Mouse (Mus musculus) A20 (cell line): ENCODE measurements around the gene Foxp1.
A peak's percentile ranks its signal among the peaks of the same experiment; 100 is the strongest.

Experiments used
- DNase-seq: peaks from one replicate; pipeline ENCODE4 v3.0.0-alpha.2; 2011; ENCODE audit warnings: low read depth, low spot score

The Foxp1 gene

DNA sequence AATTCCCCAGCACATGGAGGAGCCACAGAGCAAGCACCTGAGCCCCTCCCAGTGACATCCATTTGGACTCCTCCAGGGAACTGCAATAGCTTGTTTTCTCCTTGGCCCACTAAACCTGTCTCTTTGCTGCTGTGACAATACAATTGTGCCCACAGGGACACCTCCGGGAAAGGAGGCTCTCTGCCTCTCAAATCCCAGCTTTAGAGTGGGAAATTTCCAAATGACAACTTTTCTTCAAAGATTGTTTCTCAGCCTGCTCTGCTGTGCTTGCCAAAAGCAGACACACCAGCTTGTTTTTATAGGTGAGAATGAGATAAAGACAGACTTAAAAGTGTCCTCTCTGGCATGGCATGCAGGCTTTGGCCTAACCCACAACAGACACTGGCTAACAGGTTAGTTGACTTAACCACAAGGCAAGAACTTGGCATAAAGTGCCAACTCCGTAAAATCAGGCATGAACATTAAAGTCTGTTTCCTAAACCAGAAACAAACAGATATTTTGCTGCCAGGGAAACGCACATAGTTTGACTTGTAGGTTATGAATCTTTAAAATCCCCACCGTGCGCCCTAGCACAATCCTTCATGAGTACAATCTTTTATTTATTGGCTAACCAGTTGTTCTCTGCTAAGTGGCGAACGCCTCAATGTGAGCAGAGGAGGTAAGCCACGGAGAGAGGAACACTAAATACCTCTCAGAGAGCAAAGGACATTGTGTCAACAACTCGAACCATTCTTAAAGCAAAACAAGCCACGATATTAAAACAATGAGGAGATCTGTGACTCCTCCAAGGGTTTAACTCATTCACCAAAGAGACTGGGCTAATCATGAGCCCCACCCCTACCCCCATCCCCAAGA lies 379.4 kb downstream of the Foxp1 start:
- no peak for DNase-seq

DNA sequence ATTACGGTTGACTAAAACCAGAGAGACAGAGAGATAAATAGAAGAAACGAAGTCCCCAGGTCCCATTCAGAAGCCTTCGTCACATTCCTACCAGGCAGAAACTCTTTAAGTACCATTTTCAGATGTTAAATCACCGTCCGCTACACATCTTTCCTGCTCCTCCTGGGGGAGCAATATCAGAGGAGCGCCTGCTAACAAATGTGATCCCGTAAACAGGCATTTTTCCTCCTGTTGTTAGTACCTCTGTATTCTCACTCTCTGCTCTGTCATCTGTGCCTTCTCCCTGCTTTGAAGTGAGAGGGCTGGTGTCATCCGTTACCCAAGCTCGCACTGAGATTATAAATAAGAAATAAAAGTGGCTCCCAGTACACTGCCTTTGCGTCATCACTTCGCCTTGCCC lies 384.5 kb downstream of the Foxp1 start:
- DNase-seq: no peak

DNA sequence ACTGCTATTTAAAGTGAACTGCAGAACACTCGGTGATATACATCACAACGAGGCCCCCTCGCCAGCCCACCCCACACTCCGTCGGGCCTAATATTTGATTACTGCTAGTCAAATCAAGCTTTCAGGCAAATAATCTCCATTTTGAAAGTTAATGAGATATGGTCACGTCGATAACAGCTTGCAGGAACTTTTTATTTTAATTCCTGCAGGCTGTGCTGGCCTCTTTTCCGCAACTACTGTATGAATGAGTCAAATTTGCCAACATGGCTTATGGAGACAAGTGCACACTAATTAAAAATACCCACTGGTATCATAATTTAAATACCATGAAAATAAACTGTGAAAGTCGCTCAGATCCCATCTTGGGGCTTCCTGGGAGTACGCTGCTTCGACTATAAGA lies 385.4 kb downstream of the Foxp1 start:
- DNase-seq: no peak

DNA sequence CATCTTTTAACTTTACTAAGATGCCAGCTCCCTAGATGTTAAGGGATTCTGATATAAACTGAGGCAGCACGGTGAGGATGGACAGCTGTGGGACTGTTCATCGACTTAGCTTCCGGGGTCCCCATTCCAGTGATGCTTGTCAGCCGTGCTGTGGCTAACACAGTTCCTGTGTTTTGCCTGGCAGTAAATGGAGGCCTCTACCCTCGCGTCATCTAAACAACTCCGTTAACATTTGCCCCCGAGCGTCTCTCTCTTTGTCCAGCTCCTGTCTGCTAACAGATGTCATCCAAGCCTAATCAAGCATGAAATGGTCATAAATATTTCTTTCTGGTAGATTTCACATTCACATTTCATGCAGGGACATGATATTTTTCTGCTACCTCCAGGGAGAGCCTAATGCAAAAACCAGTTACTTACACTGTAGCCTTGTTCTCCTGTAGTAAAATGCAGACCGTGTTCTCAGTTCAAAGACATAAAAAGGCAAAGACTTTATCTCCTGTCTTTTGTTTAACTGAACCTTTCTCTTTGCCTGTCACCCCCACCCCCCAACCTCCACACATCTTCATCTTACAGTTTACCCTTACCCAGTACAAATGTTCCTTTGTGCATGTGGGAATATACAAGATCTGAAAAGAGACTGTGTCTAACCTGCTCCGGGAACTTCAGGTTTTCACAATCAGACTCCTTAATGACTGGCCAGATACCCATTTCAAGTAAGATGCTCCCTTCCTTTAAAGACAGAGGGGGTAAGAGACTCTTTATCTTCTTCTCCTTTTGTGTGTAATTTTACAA lies 386.4 kb downstream of the Foxp1 start:
- DNase-seq: no peak

GRCm38 (mm10) chr6:99131815-99132214 lies 390.7 kb downstream of the Foxp1 start:
- peak; percentile 8 for DNase-seq

- peak; percentile 20 for DNase-seq
These were observed 391.6 kb downstream of the Foxp1 start for GRCm38 (mm10) chr6:99130758-99131410.

GRCm38 (mm10) chr6:99126717-99127116 lies 395.8 kb downstream of the Foxp1 start:
- peak; percentile 47 for DNase-seq

DNA sequence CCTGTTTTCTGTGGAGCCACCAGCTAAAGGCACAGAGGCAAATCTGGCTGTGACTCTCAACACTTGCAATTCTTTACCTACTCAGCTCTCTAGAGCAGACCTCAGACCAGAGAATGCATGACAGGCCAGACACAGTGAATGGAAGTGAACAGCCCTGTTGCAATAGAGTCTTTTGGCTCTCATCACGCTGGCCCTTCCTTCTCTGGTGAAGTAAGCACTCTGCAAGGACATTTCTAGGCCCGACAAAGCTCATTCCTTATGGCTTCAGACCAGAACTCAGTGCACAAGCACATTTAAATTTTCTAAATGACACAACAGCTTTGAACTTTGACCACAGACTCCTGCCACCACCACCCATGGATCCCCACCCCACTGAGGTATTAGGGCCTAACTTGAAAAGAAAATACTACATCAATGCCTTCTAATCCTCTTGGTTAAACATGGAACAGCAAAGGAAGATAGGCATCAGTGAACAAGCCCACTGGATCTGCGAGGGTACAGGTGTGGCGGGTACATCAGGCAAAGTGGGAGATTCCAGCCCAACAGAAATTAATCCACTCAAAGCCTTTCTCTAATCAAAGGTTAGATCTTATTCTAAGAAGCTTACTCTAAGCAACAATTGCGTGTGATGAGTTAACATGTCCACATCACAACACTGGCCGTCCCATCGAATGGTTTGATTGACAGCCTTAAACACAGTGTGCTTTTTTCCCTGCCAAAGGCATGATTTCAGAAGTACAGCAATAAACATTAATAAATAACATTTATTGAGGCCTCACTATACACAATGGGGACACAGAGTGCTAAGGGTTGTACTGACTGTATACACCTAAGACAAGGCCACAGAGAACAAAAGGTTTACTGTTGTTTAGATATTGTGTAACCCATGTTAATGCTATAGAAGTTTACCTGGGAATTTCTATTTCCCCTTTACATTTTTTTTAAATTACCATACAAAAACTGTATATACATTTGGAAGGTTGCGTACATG lies 401.4 kb downstream of the Foxp1 start:
- DNase-seq: no peak

- no peak for DNase-seq
These were observed 404.0 kb downstream of the Foxp1 start for GRCm38 (mm10) chr6:99118534-99118933.

DNA sequence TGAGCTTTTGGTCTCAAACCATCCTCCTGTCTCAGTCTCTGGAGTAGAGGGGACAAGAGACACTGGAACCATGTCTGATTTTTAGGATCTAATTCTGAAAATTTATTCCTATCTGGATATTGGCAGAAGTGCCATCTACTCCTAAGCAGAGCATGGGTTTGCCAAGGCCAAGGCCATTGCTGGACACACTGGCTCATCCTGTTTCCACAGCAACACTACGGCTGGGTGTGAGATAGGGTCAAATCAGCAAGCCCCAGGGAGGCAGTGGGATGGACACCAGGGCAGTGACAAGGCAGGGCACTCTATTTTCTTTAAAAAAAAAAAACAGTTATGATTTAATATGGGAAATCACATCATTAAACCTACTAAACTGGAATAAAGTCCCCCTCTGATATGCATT lies 405.1 kb downstream of the Foxp1 start:
- no peak for DNase-seq

- DNase-seq: no peak
These were observed 410.7 kb downstream of the Foxp1 start for GRCm38 (mm10) chr6:99111856-99112255.

DNA sequence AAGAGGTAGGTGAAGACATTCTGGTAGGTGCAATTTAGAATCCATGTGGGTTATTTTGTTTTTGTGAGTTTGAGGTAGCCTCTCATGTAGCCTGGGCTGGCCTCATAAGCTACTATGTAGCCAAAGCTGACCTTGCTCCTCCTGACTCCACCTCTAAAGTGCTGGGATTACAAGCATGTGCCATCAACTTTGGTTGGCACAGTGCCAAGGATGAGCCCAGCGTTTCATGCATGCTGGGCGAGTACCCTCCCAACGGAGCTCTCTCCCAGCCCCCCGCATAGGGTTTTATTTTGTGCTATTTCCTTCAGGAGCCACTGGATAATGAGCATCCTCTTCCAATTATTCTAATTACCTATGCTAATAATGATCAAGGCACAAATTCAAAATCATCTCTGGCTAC lies 414.1 kb downstream of the Foxp1 start:
- no peak for DNase-seq

DNA sequence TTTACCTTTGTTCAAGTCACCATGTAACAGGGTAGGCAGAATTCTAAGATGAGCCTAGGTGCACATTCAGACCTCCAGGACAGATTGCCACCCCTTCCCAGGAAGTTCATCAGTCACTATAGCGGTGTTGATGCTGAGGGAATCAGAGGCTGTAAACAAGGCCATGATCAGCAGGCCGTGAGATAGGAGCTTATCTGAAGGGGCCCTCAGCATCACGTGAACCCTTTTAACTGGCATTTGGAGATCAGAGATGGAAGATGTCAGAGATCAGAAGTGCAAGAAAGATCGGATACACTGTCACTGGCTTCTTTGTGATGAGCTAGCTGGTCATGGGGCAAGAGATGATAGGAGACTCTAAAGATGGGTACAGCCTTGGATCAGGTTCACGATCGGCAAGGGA lies 414.8 kb downstream of the Foxp1 start:
- no peak for DNase-seq

- DNase-seq: no peak
These were observed 415.4 kb downstream of the Foxp1 start for GRCm38 (mm10) chr6:99107081-99107482.

- DNase-seq: no peak
These were observed 416.5 kb downstream of the Foxp1 start for GRCm38 (mm10) chr6:99105979-99106378.

DNA sequence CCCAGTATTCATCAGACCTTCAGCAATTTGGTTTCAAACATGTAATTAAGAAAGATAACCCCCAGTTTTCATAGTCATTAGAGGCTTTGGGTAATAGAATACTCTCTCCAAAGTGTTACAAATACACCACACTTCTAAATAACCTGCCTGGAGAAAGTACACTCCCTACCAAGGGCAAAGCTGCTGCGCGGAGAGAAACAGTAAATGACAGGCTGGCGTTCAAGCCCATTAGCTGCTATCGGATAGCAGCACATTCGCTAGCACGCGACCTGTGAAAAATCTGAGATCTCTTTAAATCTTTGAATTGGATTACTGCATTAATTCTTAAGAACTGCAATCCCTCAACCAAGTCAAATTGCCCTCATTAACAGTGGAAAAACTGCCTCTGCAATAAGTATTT lies 418.1 kb downstream of the Foxp1 start:
- DNase-seq: no peak

DNA sequence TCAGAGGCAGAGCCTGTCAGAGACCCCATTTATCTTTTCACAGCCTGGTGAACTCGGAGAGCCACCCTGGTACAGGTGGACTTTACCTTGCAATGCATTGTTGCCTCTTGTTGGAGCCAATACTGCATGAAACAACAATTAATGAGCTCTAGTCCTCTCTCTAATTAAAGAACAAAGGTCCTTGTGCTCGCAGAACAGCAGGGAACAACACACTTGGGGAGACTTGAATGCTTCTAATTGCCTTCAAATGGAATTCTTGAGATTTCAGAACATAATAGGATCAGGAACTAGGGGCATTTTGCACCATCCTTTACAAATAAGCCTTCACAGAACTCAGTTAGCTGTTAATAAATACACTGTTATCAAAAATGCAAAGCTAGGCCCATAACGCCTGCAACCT lies 418.6 kb downstream of the Foxp1 start:
- DNase-seq: no peak

GRCm38 (mm10) chr6:99101489-99101908 lies 421.0 kb downstream of the Foxp1 start:
- DNase-seq: peak; percentile 71

- DNase-seq: no peak
These were observed 422.2 kb downstream of the Foxp1 start for GRCm38 (mm10) chr6:99100331-99100730.

DNA sequence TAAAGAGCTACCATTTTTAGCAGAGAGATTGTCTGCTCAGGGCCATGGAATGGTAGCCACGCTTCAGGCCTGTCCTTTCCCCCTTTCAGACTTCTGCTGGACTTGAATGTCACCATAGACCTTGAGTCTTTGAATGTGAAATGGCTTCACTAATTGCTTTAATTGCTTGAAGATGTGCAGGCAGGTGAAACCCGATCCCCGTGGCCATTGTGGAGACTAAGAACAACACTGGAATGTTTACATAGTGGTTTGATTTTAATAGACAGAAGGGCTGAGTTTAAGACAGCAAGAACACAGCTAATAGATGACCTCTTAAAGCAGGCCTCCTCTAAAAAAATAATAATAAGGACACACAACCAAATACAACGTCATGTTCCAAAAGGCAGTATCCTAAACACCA lies 422.7 kb downstream of the Foxp1 start:
- no peak for DNase-seq

DNA sequence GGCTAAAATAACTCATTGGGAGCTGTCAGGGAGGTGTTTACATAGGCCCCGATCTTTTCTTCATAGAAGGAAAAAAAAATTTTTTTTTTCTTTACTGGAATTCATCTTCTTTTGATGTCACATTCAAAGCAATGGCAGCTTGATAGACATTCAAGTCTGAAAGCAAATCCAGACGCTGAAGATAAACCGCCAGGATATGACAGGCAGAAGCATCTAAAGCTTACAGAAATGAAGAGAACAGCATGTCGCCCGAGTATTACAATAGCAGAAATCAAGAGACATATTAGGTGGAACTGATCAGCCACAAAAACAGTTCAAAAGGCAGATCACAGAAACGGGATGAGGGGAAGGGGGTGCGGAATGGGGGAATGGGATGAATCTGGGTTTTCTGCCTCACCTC lies 425.3 kb downstream of the Foxp1 start:
- no peak for DNase-seq
